Mouse (Mus musculus): ENCODE measurements at regions not wholly inside any gene's neighbourhood (a gene's known extent, or its start where the extent isn't known, plus 50 kb on each side); places are given as distances from the start of the nearest gene placed in this dataset.

DNA sequence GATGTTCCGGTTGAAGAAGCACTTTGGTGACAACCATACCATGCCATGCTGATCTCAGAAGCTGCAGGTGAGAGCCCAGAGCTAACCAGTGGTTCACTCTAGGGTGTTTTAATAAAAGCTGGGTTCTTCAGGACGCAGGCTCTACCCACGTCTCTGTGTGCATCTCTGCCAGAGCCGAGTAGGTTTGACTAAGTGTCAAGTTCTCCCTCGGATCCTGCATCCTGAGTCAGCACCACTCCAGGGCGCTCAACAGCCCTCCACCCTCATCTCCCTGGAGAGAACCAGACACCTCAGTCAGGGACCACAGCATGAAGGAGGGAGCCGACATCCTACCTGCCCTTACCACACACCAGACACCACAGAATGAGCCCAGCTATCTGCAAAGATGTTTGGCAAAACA lies 134.0 kb upstream of the Hdac4 start:
- no peak for ATAC-seq (ENCODE audit: low read depth)
- Histone ChIP-seq H3K4me3 (ENCODE audit: low read length) (no peak overlapping the region), H3K27ac (ENCODE audit: low read length) (no peak overlapping the region), H3K9ac (ENCODE audit: low read length) (no peak overlapping the region), H3K27me3 (ENCODE audit: control insufficient read depth, insufficient read depth, low read depth, low read length) (no peaks in the 10 kb centered on the region), H3K4me2 (ENCODE audit: low read depth, low read length) (no peak overlapping the region), H3K4me1 (replicated peaks; ENCODE audit: control insufficient read depth, insufficient read depth, low read length) (no peaks in the 10 kb centered on the region), H3K36me3 (ENCODE audit: control insufficient read depth, insufficient read depth, low read length) (no peaks in the 10 kb centered on the region), H3K9me3 (ENCODE audit: control insufficient read depth, low read length) (no peaks in the 10 kb centered on the region)
- 45% methylated on average over 7 of the region's 7 CpGs for WGBS

DNA sequence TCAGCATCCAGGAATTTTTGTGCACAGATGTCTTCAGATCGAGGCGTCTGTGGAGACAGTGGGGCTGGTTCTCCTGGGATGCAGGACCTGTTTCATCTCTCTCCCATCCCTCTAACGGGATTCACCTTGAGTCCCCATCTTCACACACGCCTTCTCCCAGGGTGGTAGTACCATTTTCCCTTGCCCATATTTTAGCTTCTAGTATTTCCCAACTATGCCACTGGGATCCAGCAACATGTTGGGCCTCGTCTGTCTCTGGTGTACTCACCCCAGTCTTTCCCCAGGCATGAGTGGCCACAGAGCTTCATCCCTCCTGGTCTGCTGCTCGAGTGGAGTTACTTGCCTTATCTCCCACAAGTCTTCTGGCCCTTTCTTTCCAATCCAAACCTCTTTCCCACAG lies 131.6 kb upstream of the Hdac4 start:
- 71% methylated on average over 6 of the region's 6 CpGs for WGBS
- Histone ChIP-seq H3K9ac (ENCODE audit: low read length) (no peak overlapping the region), H3K36me3 (ENCODE audit: control insufficient read depth, insufficient read depth, low read length) (no peaks in the 10 kb centered on the region), H3K4me2 (ENCODE audit: low read depth, low read length) (no peak overlapping the region), H3K27ac (ENCODE audit: low read length) (no peak overlapping the region), H3K4me3 (ENCODE audit: low read length) (no peak overlapping the region), H3K4me1 (replicated peaks; ENCODE audit: control insufficient read depth, insufficient read depth, low read length) (peaks cover 4% of the 10 kb centered on the region; the same call in 1 of the 2 replicates), H3K9me3 (ENCODE audit: control insufficient read depth, low read length) (no peaks in the 10 kb centered on the region), H3K27me3 (ENCODE audit: control insufficient read depth, insufficient read depth, low read depth, low read length) (no peaks in the 10 kb centered on the region)
- ATAC-seq (ENCODE audit: low read depth): no peak

DNA sequence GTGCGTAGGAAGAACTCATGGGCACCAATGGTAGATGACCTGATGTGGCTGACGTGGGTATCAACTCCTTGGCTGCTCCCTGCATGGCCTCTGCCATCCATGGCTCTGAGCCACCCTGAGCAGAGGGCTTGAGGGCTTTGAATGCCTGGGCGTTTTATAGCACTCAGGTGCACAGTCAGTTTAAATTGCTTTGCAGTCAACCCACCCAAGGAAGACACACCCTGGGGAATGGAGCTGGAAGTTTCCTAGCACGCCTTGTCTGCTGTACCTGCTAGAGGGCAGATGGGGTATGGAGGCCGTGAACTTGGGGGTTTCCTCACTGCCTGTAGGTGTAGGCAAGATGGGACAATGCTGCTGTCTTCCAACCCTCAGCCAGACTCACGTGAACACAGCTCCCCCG lies 129.8 kb upstream of the Hdac4 start:
- H3K4me1 ChIP-seq (replicated peaks; ENCODE audit: control insufficient read depth, insufficient read depth, low read length): peaks cover 4% of the 10 kb centered on the region; the same call in 1 of the 2 replicates
- ATAC-seq (ENCODE audit: low read depth): no peak
- H3K36me3 ChIP-seq (ENCODE audit: control insufficient read depth, insufficient read depth, low read length): no peaks in the 10 kb centered on the region
- H3K9me3 ChIP-seq (ENCODE audit: control insufficient read depth, low read length): no peaks in the 10 kb centered on the region
- no peak overlapping the region for H3K27ac ChIP-seq (ENCODE audit: low read length)
- H3K27me3 ChIP-seq (ENCODE audit: control insufficient read depth, insufficient read depth, low read depth, low read length): no peaks in the 10 kb centered on the region
- H3K4me2 ChIP-seq (ENCODE audit: low read depth, low read length): no peak overlapping the region
- 87% methylated on average over 7 of the region's 7 CpGs for WGBS
- H3K4me3 ChIP-seq (ENCODE audit: low read length): no peak overlapping the region
- H3K9ac ChIP-seq (ENCODE audit: low read length): no peak overlapping the region

DNA sequence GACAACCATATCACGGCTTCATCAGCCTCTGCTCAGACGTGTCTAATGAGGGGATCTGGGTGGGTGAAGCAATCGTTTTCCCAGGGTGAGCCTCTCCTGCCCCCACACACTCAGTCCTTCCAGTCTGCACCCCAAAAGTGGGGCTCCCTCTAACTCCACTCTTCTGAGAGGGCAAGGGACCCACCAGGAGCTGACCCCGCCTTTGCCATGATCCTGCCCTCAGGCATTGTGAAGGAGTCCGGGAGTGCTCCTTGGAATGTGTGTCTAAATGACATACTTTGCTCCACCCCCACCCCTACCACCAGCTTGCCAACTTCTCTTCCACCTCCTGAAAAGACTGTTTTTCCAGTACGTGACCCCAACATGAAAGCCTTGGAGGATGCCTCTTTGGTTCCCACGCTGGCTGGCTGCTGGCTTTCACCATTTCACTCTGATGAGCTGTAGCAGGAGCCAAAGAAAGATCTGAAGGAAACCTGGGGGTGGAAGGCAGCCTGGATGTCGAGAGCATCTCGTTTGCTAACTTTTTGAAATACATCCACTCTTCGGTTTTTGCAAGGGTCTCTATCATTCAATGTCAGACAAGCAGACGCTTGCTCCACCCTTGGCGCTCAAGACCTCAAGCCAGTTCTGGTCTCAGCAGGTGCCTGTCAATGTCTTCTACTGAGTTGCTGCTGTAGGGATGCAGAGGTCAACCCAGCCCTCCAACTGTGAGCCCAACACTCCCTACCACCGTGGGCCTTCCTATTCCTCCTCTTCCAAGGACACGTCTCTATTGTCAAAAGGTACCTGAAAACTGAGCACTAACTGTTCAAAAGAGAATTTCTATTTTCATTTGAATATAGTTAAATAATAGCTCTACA lies 128.8 kb upstream of the Hdac4 start:
- no peak overlapping the region for H3K27ac ChIP-seq (ENCODE audit: low read length)
- ATAC-seq (ENCODE audit: low read depth): peak; percentile 23; the same call in 1 of the 2 replicates
- 0 out of 2 replicates have a peak overlapping the region, but pooled peaks have one; percentile 6 for H3K4me2 ChIP-seq (ENCODE audit: low read depth, low read length)
- H3K36me3 ChIP-seq (ENCODE audit: control insufficient read depth, insufficient read depth, low read length): no peaks in the 10 kb centered on the region
- 44% methylated on average over 14 of the region's 14 CpGs for WGBS
- no peak overlapping the region for H3K9ac ChIP-seq (ENCODE audit: low read length)
- no peaks in the 10 kb centered on the region for H3K27me3 ChIP-seq (ENCODE audit: control insufficient read depth, insufficient read depth, low read depth, low read length)
- H3K4me1 ChIP-seq (replicated peaks; ENCODE audit: control insufficient read depth, insufficient read depth, low read length): peaks cover 4% of the 10 kb centered on the region; the same call in 1 of the 2 replicates
- no peak overlapping the region for H3K4me3 ChIP-seq (ENCODE audit: low read length)
- no peaks in the 10 kb centered on the region for H3K9me3 ChIP-seq (ENCODE audit: control insufficient read depth, low read length)

DNA sequence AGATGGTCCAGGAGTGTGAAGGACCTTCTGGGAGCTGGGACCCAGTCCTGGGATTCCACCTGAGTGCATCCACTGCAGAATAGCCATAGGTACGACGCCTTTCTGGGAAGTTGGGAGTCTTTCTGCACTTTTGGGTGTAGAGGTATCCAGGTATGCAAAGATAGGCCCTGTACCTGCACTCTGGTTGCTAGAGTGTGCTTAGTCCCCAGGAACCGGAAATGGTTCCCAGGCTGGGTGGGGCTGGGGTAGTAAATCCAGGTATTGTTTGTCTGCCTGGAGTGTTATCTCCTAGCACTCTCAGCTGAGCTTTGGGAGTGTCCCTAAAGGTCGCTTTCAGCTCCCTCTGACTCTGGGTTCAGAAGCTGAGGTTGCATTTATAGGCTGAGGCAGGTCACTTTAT lies 121.6 kb upstream of the Hdac4 start:
- Histone ChIP-seq H3K9ac (ENCODE audit: low read length) (no peak overlapping the region), H3K36me3 (ENCODE audit: control insufficient read depth, insufficient read depth, low read length) (no peaks in the 10 kb centered on the region), H3K4me2 (ENCODE audit: low read depth, low read length) (no peak overlapping the region), H3K4me1 (replicated peaks; ENCODE audit: control insufficient read depth, insufficient read depth, low read length) (peaks cover 2% of the 10 kb centered on the region; the same call in 1 of the 2 replicates), H3K27ac (ENCODE audit: low read length) (no peak overlapping the region), H3K27me3 (ENCODE audit: control insufficient read depth, insufficient read depth, low read depth, low read length) (no peaks in the 10 kb centered on the region), H3K9me3 (ENCODE audit: control insufficient read depth, low read length) (no peaks in the 10 kb centered on the region), H3K4me3 (ENCODE audit: low read length) (no peak overlapping the region)
- 76% methylated on average over 4 of the region's 4 CpGs for WGBS
- no peak for ATAC-seq (ENCODE audit: low read depth)

DNA sequence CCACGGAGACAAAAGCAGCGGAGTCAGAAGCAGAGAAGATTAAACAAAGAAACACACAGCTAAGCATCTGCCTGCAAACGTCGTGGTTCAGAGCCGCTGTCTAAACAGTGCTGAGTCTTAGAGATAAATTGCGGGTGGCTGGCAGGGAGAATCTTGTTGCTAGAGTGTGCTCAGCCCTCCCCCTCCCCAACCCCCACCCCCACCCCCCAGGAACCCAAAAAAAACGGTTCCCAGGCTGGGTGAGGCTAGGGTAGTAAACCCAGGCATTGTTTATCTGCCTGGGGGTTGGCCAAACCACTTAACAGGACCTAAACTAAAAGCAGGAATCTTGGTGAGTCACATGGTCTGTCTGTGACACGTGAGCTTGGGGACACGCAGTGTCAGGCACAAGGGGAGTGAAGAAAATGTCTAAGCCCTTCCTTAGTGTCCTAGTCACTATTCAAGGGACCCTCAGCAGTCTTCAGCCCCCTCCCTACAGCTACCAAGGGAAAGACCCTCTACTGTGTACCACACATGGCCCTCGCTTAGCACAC lies 120.8 kb upstream of the Hdac4 start:
- no peak overlapping the region for H3K27ac ChIP-seq (ENCODE audit: low read length)
- H3K4me1 ChIP-seq (replicated peaks; ENCODE audit: control insufficient read depth, insufficient read depth, low read length): peaks cover 2% of the 10 kb centered on the region; the same call in 1 of the 2 replicates
- 12% methylated on average over 10 of the region's 10 CpGs for WGBS
- H3K9me3 ChIP-seq (ENCODE audit: control insufficient read depth, low read length): no peaks in the 10 kb centered on the region
- H3K4me3 ChIP-seq (ENCODE audit: low read length): no peak overlapping the region
- peak; percentile 49 for ATAC-seq (ENCODE audit: low read depth)
- no peak overlapping the region for H3K4me2 ChIP-seq (ENCODE audit: low read depth, low read length)
- H3K27me3 ChIP-seq (ENCODE audit: control insufficient read depth, insufficient read depth, low read depth, low read length): no peaks in the 10 kb centered on the region
- H3K9ac ChIP-seq (ENCODE audit: low read length): no peak overlapping the region
- H3K36me3 ChIP-seq (ENCODE audit: control insufficient read depth, insufficient read depth, low read length): no peaks in the 10 kb centered on the region

DNA sequence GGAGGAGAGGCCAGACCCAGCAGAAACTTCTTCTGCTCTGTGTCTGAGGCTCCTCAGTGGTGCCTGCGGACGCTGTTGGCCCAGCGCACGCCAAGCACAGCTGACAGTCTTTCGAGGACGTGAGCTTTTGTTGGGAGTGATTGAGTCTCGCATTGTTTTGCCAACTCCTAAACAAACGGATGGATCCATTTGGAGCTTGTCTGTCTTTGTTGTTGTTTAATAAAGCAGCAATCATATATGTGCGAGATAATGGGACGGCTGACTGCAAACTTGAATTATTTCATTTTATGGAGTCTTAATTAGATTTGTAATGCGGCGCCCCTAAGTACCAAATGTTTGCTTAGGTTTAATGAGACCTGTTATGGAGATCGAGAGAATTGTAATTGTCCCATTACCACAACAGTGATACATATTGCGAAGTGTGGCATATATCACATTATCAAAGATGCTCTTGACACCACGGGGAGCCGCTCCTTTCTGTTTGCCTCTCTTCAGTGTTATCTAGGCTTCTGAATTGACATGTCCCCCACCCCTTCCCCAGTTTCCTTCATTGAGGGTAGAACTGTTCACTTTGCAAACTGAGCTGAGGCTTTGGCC lies 117.6 kb upstream of the Hdac4 start:
- no peak overlapping the region for H3K9ac ChIP-seq (ENCODE audit: low read length)
- no peaks in the 10 kb centered on the region for H3K27me3 ChIP-seq (ENCODE audit: control insufficient read depth, insufficient read depth, low read depth, low read length)
- peaks cover 2% of the 10 kb centered on the region; the same call in 1 of the 2 replicates for H3K4me1 ChIP-seq (replicated peaks; ENCODE audit: control insufficient read depth, insufficient read depth, low read length)
- WGBS: 71% methylated on average over 16 of the region's 16 CpGs
- H3K4me2 ChIP-seq (ENCODE audit: low read depth, low read length): no peak overlapping the region
- no peak overlapping the region for H3K4me3 ChIP-seq (ENCODE audit: low read length)
- H3K36me3 ChIP-seq (ENCODE audit: control insufficient read depth, insufficient read depth, low read length): no peaks in the 10 kb centered on the region
- no peak overlapping the region for H3K27ac ChIP-seq (ENCODE audit: low read length)
- peaks cover 2% of the 10 kb centered on the region; the same call in 1 of the 2 replicates for H3K9me3 ChIP-seq (ENCODE audit: control insufficient read depth, low read length)
- ATAC-seq (ENCODE audit: low read depth): no peak

DNA sequence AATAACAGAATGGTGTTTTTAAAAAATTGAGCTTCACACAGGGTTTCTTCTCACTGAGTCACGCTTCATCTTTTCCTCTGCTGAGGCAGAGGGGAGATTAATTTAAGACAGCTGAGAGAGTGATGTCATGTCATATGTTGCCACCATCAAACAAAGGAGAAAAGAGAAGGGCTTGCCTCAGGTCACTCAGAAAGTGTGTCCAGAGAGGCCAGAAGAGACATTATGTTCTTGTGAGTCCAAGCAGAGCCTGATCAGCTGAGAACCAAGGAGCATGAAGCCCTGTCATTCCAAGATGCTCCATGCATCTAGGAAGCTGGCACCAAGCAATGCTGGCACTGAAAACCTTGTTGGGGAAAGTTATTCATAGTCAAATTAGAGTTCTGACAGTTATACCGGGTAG lies 114.4 kb upstream of the Hdac4 start:
- WGBS: 58% methylated on average over 2 of the region's 2 CpGs
- Histone ChIP-seq H3K9ac (ENCODE audit: low read length) (no peak overlapping the region), H3K4me3 (ENCODE audit: low read length) (no peak overlapping the region), H3K36me3 (ENCODE audit: control insufficient read depth, insufficient read depth, low read length) (no peaks in the 10 kb centered on the region), H3K9me3 (ENCODE audit: control insufficient read depth, low read length) (peaks cover 3% of the 10 kb centered on the region; the same call in 1 of the 2 replicates), H3K4me1 (replicated peaks; ENCODE audit: control insufficient read depth, insufficient read depth, low read length) (no peaks in the 10 kb centered on the region), H3K27me3 (ENCODE audit: control insufficient read depth, insufficient read depth, low read depth, low read length) (no peaks in the 10 kb centered on the region), H3K4me2 (ENCODE audit: low read depth, low read length) (no peak overlapping the region), H3K27ac (ENCODE audit: low read length) (no peak overlapping the region)
- no peak for ATAC-seq (ENCODE audit: low read depth)

DNA sequence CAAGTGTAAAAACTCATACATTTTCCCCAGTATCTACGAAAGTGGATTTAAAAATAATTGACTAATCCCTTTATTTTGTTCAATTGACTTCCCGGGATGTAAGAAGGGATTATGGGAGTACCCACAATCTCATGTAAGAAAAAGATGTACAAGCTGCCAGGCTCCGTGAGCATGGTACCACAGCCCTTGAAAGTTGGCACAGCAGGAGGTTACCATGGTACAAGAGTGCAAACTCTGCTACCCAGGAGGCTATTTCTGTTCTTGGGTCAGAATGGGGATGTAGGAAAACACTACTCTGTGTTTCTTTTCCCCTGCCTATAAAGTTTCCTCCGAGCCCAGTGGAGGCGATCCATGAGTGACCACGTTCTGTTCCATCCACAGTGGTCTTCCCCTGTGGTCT lies 113.9 kb upstream of the Hdac4 start:
- Histone ChIP-seq H3K4me2 (ENCODE audit: low read depth, low read length) (no peak overlapping the region), H3K27me3 (ENCODE audit: control insufficient read depth, insufficient read depth, low read depth, low read length) (no peaks in the 10 kb centered on the region), H3K36me3 (ENCODE audit: control insufficient read depth, insufficient read depth, low read length) (no peaks in the 10 kb centered on the region), H3K4me3 (ENCODE audit: low read length) (no peak overlapping the region), H3K27ac (ENCODE audit: low read length) (no peak overlapping the region), H3K9ac (ENCODE audit: low read length) (no peak overlapping the region), H3K4me1 (replicated peaks; ENCODE audit: control insufficient read depth, insufficient read depth, low read length) (no peaks in the 10 kb centered on the region), H3K9me3 (ENCODE audit: control insufficient read depth, low read length) (peaks cover 3% of the 10 kb centered on the region; the same call in 1 of the 2 replicates)
- WGBS: 79% methylated on average over 6 of the region's 6 CpGs
- no peak for ATAC-seq (ENCODE audit: low read depth)

Data from lung, embryonic 16.5 days (tissue).